Mouse (Mus musculus): Measurements from ENCODE around the gene Anp32e.
"Not testable (repeated sequence)": the region's sequence is repeated elsewhere in the genome, so short reads cannot be mapped to it uniquely, and the experiment has no call there.

The Anp32e gene

DNA sequence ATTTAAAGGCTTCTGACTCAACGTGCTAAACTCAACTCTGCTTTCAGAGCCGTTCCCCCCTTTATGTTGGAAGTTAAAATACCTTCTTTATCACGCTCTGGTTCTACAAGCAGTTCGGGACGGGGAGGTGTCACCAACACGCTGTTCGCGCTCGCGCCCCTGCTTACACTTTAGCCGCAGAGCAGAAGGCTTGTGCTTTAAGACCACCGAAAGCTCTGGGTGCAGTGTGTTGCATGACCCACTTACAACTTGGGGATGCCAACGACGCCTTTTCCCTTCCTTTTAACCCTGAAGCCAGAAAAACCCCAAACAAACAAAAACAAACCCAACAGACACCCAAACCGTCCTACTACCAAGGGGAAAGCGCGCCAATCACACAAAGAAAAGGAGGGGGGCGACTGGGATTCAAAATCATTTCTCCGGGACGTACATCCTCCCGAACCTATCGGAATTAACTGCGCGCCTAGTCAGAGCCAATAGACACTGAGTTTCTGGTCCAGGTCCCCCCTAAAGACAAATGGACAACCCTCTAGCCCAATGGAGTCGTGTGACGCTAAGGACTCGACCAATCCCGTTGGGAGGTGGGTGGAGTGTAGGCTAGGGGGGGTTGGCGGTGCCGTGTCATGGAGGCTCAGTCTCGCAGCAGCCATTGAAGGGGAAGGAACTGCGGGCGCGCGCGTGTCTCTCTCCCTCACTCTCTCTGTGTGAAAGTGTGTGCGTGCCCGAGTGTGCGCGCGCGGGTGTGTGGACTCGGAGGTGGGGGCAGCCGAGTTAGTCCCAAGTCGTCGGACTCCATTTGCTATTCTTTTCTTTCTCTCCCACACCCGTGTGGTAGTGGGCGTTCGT, at the start of gene Anp32e:
Anp32e (plus strand) TSS at position 589 of the 846 bp plus-strand sequence.
- DNase-seq (ENCODE audit: low spot score in 2 of 2): peak; percentile 92 to 96

DNA sequence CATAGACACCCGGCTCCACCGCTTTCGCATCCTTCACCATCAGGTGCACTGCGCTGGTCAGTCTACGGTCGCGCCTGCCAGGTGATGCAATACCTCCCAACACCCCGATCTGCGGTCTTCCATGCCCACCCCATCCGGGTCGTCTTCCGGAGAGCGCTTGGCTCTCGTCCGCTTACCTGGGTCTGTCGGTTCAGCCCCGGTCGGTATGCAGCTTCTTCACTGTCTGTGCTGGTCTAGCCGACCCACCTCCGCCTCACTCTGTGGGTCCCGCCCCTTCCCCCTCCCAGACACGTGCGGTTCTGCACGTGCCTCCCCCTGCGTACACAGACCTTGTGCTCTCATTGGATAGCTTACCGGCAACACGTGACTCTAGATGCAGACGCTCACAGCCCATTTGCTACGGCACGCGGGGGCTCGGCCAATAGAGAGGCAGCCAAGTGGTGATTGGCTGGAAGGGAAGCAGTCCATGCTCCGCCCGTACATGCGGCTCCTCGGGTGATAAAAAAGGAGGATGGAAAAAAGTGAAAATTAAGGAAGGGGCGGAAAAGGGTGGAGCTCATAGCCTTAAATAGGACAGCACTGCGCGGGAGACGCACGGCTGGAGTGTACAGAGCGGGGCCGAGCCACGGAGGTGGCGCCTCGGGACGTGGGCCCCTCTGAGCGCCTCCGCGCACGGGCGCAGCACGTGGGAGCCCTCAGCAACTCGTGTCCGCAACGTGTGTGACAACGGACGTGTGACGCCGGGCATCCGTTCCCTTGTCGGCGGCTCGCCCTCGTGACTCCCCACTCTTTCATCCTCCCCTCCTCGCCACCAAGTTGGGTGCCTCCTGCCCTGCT, 46.8 kb upstream of the Anp32e start, which contains the start of gene Ciart:
Ciart (minus strand) TSS at position 273 of the 837 bp plus-strand sequence.
- peak; percentile 86 to 87 for DNase-seq (ENCODE audit: low spot score in 2 of 2)

DNA sequence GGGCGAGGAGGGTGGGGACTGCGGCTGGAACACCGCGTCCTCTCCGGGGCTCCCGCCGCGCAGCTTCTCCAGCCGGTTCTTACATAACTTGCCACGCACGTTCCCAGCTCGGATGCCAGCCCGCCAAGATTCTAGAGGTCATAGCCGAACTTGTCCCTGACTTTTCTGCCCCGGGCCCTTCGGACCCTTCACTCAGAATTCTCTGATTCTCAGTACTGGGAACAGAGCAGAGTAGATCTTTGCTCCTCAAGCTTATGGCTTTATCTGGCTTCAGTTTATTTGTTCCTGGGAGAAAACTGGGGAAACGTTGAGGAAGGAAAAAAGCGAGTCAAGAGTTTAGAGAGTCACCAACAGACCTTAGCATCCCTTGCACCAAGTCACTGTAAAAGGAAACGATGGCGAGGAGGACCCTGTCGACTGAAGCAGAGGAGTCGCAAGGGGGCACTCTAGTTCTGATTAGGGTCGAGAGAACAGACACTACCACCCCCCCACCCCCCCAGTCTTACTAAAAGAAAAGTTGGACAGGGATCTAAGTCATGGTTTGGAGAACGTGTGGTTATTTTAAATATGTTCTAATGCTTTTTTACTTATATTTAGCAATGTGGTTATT, 46.1 kb upstream of the Anp32e start:
- peak; percentile 58 to 68 for DNase-seq (ENCODE audit: low spot score in 2 of 2)

DNA sequence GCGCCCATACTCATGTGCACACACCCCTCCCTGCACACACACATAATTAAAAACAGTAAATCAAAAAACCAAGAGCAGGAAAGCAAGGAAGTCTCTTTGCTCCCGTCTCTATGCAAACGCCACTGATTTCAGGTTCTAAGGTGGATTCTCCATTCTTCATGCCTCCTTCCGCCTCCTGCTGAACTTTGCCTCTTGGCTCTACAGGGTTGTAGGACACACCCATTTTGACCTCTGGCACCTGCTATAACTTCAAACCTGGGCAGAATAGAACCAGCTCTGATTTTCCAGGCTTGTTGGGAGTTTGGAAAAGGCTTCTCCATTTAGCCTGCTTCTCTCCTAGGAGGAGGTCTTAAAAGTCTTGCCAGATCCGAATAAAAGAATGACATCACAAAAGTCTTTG, 44.6 kb upstream of the Anp32e start:
- no peak for DNase-seq (ENCODE audit: low spot score in 2 of 2)

DNA sequence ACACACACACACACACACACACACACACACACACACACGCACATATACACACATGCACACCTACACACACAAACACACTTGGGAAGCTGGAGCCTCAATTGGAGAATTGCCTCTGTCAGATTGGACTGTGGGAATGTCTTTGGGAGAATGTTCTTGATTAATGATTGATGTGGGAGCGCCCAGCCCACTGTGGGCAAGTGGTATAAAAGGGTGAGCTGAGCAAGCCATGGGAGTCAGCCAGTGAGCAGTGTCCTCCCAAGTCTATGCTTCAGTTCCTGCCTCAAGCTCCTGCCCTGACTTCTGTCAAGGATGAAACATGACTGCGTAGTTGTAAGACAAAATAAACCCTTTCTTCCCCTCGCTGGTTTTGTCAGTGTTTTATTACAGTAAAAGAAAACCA, 41.5 kb upstream of the Anp32e start:
- DNase-seq (ENCODE audit: low spot score in 2 of 2): no peak

DNA sequence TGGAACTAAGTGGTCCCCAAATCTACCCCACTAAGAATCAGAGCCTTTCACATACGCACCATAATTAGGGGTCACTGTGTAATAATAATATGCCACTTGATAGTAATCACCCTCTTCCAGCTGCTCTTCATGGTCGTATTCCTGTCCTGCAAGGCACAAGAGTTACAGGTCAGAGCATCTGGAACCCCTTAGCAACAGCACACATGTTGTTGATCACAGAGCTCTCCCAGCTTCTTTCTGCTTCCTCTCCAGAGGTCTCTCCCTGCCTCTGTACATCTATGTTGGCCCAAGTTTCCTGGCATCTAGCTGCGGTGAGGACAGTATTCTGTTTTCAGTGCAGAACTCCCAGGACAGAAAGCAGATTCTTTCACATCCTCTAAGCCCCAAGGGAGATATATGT, 39.4 kb upstream of the Anp32e start:
- DNase-seq (ENCODE audit: low spot score in 2 of 2): no peak

DNA sequence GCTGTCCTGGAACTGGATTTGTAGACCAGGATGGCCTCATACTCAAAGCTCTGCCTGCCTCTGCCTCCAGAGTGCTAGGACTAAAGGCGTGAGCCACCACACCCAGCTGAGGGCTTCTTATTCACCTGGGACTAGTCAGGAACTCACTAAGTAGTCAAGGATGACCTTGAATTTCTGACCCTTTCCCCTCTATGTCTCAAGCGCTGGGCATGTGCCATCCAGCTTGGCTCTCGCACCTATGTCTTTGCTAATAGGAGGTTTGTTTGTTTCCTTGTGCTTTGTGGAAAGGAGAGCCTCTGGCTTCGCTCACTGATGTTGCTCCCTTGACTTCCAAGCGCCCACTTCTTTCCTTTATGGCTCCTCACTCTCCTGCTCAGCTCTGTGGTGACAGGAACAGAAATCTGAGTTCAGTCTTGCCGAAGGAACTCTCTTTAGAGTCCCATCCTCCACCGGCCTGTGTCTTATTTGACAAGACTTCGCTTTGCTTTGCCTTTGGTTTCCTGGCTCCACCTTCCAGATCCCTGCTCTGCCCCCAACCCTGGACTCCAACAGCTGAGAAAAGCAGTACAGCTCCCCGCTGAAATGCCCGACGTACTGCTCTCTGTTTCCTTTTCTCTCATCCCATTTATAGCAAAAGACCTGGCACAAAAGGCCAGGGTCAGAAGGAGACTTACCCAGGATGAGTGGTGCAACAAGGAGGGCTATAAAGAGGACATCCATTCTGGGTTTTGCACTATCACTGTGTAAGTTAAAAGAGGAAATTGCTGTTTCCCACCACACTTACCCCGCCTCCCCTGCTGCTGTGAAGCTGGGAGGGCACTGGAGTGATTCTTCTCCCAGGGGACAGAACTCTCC, 37.6 kb upstream of the Anp32e start, which contains the start of gene BC028528:
BC028528 (minus strand) TSS at position 795 of the 855 bp plus-strand sequence.
- DNase-seq (ENCODE audit: low spot score in 2 of 2): no peak

DNA sequence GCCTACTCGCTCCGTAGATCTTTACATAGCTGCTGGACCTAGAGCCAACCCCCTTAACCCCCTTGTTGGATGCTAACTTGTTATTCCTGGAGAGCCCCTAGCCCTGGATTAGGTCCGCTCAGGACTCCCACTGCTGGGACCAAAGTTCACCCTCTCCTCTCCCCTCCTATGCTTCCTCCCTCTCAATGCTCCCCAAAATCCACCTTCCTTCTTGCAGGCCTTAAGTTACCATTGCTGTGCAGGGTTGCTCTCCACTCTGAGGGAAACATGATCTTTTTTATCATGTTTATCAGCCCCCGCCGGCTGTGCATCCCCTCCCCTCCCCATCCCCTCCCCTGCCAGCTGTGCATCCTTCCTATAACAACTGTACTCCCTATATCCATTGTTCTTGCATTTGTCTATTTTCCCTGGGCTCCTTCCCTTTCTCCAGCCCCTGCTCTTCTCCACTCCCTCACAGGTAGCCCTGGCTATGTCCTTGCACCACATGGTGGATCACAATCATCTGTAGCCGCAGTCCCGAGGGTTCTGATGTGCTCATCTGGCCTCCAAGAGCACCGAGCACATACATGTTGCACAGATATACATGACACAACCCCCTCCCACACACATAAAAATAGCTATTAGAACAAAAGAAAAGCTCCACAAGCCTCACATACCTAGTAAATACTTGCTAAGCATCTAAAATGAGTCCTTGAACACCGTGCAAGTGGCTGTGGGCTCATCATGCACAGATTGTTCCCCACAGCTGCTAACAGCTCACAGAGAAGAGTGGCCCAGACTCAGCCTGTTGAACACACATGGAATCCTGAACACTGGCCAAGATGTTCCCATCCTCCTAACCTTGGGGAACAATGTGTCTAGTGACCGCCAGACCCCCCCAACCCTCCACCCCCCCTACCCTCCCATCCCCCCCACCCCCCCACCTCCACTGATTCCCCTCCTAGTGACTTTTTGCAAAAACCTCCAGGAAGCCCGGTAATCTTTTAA, 36.7 kb upstream of the Anp32e start:
- no peak for DNase-seq (ENCODE audit: low spot score in 2 of 2)

DNA sequence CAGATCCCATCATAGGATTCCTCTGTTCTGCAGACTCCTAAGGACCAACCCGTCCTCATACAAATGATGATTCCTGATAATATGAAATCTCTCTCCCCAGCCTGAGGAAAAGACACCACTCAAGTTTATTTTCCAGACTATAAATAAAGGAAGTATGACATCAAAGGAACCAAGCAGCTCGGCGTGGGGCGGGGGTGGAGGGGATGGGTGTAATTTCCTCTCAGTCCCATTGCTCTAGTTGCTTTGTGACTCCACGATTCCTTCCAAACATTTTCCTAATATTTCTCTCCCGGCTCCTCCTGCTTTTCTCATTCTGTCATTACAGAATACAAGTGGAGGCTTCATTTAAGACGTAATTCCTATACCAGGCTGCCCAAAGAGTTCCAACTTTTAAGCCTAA, 35.9 kb upstream of the Anp32e start:
- no peak for DNase-seq (ENCODE audit: low spot score in 2 of 2)

DNA sequence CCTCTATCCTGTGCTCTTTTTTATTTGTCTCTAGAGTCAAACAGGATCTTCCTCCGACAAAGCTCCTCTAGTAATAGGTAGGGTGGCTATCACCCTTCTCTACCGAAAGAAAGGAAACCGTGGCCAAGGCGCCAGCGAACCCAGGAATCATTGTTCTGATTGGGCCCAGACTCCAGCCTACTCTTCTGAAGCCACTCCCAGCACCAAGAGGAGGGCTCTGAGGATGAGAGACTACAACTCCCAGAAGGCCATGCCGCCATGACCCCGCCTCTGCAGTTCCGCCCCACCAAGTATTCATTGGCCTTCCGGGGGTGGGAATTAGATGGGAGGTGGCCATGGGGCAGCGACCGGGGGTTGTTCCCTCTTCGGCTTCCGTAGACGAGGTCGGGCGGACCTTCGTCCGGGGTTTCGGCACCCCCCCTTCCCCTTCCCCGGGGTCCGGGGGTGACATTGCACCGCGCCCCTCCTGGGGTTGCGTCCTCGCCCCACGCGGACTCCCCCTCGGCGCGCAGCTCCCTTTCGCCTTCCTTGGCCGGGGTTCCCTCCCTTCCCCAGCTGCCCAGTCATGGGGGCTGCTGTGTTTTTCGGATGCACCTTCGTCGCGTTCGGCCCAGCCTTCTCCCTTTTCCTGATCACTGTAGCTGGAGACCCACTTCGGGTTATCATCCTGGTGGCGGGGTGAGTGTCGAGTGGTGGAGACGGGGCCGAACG, 35.3 kb upstream of the Anp32e start, which contains the start of gene Aph1a:
Aph1a (plus strand) TSS at position 364 of the 711 bp plus-strand sequence.
- peak; percentile 80 to 88 for DNase-seq (ENCODE audit: low spot score in 2 of 2)

DNA sequence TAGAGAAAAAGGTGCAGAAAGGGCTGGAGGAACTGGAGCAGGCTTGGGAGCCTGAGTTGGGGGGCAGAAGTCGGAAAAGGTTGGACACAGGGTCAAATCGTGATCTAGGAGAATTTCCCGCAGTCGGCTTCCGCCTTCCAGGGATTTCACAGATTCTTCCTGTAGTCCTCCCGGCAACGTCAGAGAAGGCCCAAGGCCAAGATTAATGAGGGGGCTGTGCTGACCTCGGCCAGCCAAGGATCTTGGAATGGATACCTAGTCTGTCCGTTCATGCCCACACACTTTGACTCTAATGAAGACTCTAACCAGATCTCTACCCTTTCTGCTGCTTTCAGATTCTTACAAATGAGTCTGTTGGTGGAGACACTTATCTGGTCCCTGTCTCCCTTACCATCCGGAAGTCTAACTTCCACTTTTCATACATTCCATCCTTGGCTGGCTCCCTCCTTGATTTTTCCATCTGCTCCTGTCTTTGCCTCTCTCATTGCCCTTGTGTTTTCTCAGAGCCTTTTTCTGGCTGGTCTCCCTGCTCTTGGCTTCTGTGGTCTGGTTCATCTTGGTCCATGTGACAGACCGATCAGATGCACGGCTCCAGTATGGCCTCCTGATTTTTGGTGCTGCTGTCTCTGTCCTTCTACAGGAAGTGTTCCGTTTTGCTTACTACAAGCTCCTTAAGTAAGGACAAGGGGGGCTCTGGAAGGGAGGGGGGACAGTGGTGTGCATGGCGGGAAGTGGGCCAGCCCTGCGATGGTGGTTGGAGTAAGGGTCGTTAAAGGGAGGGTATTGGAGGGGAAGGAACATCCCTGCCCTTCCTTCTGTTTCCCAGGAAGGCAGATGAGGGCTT, 34.5 kb upstream of the Anp32e start:
- DNase-seq (ENCODE audit: low spot score in 2 of 2): no peak

DNA sequence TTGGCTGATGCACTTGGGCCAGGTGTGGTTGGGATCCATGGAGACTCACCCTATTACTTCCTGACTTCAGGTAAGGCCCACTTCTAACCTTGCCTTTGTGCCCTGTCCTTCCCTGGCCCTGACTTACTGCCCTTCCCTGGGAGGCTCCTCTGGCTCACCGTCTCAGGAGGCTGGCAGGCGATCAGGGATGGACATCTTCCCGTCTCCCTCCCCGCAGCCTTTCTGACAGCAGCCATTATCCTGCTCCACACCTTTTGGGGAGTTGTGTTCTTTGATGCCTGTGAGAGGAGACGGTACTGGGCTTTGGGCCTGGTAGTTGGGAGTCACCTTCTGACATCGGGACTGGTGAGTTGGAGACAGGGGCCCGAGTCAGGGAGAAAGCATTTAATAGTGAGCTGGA, 33.5 kb upstream of the Anp32e start:
- not testable (repeated sequence) for DNase-seq (ENCODE audit: low spot score in 2 of 2)

DNA sequence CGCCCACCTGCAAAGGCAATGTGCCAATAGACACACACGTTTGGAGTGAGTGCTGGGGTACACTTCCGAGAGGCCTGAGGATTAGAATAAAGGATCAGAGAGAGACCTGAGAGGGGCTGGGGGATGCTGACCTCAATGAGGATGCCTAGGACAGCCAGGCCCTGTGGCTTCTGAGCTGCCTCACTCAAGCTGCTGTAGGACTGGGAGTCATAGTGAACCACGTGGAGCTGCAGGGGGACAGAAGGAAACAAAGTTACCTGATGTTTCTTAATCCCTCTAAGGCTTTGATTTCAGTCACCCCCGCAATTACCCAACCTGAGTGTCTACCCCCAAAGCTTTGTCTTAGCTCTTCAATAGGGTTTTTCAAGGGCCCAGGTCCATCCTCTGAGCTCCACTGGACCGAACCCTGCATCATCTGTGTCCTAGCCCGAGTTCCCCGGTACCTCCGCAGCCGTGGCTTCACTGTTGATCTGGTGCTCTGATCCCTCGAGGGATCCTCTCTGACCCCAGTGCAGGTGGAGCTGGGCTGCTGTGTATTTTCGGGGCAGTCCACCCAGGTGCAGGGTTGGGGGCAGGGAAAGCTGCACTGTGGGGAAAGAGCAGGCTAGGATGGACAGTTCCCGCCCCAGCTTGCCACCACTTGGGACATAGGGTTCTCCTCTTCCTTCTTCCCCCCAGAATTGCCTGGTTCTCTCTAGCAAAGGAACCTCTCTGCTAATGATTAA, 29.1 kb upstream of the Anp32e start:
- no peak for DNase-seq (ENCODE audit: low spot score in 2 of 2)

DNA sequence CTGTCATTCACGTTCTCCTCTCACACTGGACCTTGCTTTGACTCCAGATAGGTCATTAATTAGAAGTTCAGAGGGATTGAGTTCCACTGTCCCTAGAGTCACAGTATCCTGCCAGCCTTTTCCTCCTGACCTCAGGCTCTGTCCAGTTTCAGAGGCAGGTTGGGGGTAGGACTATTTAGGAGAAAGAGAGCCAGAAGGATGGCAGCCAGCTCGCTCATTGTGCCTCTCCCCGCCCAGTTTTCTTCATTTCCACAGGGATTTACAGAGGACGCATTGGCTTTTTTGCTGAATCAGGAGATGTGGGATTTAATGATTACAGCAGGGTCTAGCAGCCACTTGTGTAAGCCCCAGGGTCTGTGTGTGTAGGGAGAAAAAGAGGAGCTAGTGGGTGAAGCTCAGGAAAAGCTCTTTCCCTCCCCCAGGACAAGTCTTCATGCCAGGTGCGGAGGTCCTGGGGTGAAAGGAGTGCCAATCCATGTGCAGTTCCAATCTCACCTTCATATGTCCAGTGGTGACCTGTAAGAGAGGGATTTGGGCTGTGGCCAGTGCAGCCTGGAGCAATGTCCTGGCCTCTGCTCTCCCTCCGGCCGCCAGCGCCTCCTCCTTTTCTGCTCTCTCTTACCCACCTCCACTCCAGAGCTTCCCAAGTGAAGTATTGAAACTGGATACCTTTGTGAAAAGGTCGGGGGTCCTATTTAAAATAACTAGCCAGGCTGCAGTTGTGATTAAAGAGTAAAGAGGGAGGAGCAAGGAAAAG, 27.3 kb upstream of the Anp32e start:
- no peak for DNase-seq (ENCODE audit: low spot score in 2 of 2)

DNA sequence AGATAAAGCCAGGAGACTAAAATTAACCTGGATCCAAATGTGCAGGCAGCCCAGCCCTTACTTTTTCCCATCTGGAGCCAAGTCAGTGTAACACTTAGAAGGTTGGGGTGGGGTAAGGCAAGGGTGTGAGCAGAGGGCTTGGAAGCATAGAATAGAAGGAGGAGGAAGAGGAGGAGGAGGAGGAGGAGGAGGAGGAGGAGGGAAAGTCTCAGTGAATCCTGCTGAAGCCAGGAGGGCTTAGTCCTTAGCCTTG, 26.7 kb upstream of the Anp32e start:
- DNase-seq (ENCODE audit: low spot score in 2 of 2): no peak

DNA sequence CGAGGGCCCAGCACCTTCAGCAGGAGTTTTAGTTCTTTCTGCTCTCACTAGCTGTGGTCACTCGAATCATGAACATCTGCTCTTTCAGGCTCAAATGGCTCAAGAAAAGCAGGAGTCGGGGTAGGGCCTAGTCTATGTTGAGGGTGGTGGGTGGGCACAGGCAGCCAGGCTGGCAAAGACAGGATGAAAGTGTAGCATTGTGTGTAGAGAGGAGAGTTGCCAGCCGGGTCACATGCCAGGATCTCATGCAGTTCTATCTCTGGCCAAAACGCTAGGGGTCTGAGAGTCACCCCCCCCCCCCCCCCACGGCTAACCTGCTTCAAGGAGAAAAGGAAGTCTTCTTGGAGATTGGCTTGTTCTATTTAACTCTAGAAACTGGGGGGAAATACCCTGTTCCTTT, 26.4 kb upstream of the Anp32e start:
- no peak for DNase-seq (ENCODE audit: low spot score in 2 of 2)

All from frontal cortex, postnatal 25 days (tissue).